Mouse (Mus musculus): ENCODE measurements around the gene Med27. TPM values are rescaled to one million over a fixed set of nuclear protein-coding genes. Genes with fewer than 3 reads are reported as not detected.

The Med27 gene
- polyA plus RNA-seq (2011; ENCODE audit: insufficient read length, low read depth, missing spikeins) = 21.9 and 26.6 TPM in 2 replicates

DNA sequence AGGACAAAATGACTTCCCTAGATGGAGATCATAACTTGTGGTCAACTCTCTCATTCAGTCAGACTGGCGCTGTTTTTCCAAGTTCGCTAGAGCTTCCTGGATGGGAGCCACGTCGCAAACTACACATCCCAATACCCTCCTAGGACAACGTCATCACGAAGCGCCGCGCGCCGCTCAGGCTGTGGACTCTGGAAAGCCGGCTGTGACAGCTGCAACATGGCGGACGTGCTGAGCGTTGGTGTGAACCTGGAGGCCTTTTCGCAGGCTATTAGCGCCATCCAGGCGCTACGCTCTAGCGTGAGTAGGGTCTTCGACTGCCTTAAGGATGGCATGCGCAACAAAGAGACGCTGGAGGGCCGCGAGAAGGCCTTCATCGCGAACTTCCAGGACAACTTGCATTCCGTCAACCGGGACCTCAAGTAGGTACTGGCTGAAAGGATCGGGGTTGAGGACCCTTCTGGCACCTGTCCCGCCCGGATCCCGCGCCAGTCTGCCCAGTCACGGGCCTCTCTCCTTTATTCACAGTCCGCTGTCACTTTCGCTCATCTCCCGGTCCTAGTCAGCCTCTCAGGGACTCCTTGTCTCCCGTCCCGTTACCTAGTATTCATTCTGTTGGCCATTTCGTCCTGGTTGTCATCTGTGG, at the start of gene Med27:
Med27 (plus strand) TSS at position 191 of the 643 bp plus-strand sequence.
- TF ChIP-seq CTCF (IDR thresholded peaks at IDR 0.05; ENCODE audit: borderline replicate concordance, insufficient read depth, low read length) = no peak
- TF ChIP-seq POLR2A (IDR thresholded peaks at IDR 0.05; ENCODE audit: low read depth, low read length) = peak; percentile 93
- peaks cover 4% of the 10 kb centered on the region; the same call in 1 of the 2 replicates for H3K4me1 ChIP-seq (ENCODE audit: control insufficient read depth, insufficient read depth, low read length)
- H3K4me3 ChIP-seq (ENCODE audit: insufficient read depth, low read length) = peak within 1 kb of the TSS; percentile 80
- H3K27ac ChIP-seq (ENCODE audit: insufficient read depth, low read length) = no peak within 1 kb of the TSS

DNA sequence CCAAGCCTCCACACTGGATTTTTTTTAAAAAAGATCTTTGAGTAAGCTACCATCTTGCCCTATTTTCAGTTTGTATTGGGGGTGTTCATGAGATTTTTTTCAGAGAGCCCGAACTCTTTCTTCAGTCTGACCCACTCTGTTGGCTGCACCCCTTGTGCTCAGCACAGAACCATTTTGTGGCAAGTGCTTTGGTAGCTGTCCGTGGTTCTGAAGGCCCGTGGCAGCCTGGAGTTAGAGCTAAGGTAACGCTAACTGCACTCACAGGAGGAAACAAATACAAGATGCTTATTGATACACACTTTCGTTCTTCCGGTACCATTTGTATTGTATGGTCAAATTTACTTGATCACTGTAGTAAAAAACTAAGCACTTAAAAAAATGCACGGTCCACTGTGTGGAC, 36.7 kb upstream of the Med27 start:
- no peak overlapping the region for H3K27ac ChIP-seq (ENCODE audit: insufficient read depth, low read length)
- TF ChIP-seq CTCF (IDR thresholded peaks at IDR 0.05; ENCODE audit: borderline replicate concordance, insufficient read depth, low read length) = no peak
- no peak for TF ChIP-seq POLR2A (IDR thresholded peaks at IDR 0.05; ENCODE audit: low read depth, low read length)
- H3K4me3 ChIP-seq (ENCODE audit: insufficient read depth, low read length) = no peak overlapping the region
- no peaks in the 10 kb centered on the region for H3K4me1 ChIP-seq (ENCODE audit: control insufficient read depth, insufficient read depth, low read length)

GRCm38 (mm10) chr2:29312058-29312457, 34.6 kb upstream of the Med27 start:
- TF ChIP-seq POLR2A (IDR thresholded peaks at IDR 0.05; ENCODE audit: low read depth, low read length) = no peak
- no peak for TF ChIP-seq CTCF (IDR thresholded peaks at IDR 0.05; ENCODE audit: borderline replicate concordance, insufficient read depth, low read length)
- Histone ChIP-seq H3K27ac (ENCODE audit: insufficient read depth, low read length) (no peak overlapping the region), H3K4me3 (ENCODE audit: insufficient read depth, low read length) (no peak overlapping the region), H3K4me1 (ENCODE audit: control insufficient read depth, insufficient read depth, low read length) (no peaks in the 10 kb centered on the region)

DNA sequence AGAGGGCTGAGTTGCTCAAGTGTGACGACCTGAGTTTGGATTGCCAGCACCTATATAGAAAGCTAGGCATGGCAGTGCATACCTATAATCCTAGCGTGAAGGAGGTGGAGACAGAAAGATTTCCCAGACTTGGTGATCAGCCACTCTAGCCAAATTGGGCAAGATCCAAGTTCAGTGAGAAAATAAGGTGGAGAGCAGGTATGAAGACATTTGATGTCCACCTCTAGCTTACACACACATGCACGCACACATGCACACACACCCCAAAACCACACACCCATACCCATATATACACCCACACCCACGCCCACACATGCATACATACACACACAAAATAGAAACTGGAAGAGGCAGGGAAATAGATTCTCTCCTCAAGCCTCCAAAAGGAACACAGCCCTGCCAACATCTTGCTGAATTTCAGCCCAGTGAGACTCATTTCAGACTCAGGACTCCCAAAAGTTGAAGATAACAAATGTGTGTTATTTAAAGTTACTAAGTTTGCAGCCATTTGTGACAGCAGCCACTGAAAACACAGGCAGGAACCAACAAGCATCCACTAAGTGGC, 28.6 kb upstream of the Med27 start:
- Histone ChIP-seq H3K27ac (ENCODE audit: insufficient read depth, low read length) (no peak overlapping the region), H3K4me3 (ENCODE audit: insufficient read depth, low read length) (no peak overlapping the region), H3K4me1 (ENCODE audit: control insufficient read depth, insufficient read depth, low read length) (no peaks in the 10 kb centered on the region)
- no peak for TF ChIP-seq CTCF (IDR thresholded peaks at IDR 0.05; ENCODE audit: borderline replicate concordance, insufficient read depth, low read length)
- no peak for TF ChIP-seq POLR2A (IDR thresholded peaks at IDR 0.05; ENCODE audit: low read depth, low read length)

- no peaks in the 10 kb centered on the region for H3K4me1 ChIP-seq (ENCODE audit: control insufficient read depth, insufficient read depth, low read length)
- no peak overlapping the region for H3K4me3 ChIP-seq (ENCODE audit: insufficient read depth, low read length)
- TF ChIP-seq CTCF (IDR thresholded peaks at IDR 0.05; ENCODE audit: borderline replicate concordance, insufficient read depth, low read length) (no peak), POLR2A (IDR thresholded peaks at IDR 0.05; ENCODE audit: low read depth, low read length) (no peak)
- H3K27ac ChIP-seq (ENCODE audit: insufficient read depth, low read length) = no peak overlapping the region
Measured at GRCm38 (mm10) chr2:29318596-29318995, 28.0 kb upstream of the Med27 start.

DNA sequence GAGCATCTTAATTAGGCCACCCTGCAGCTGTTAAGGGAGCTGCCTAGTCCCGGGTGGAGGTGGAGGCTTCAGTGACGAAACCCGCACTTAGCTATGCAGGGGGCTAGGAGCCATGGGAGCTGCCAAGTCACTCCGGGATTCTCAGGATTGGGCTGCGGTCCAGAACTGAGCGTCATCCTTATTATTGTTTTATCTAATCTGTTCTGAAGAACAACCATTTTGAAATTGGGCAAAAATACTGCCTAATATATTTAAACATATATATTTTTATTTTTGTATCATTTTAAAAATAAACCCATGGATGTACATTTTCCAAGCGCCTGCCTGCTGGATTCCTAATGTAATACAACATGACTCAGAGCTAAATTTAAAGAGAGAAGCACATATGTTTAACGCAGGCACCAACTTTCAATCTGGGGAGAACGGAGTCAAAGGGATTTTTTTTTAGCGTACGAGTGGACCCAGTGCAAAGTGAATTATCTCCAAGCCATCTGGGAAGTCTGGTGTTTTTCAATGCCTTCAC, 26.3 kb upstream of the Med27 start:
- peaks cover 6% of the 10 kb centered on the region; the same call in 1 of the 2 replicates for H3K4me1 ChIP-seq (ENCODE audit: control insufficient read depth, insufficient read depth, low read length)
- TF ChIP-seq POLR2A (IDR thresholded peaks at IDR 0.05; ENCODE audit: low read depth, low read length) = no peak
- no peak for TF ChIP-seq CTCF (IDR thresholded peaks at IDR 0.05; ENCODE audit: borderline replicate concordance, insufficient read depth, low read length)
- no peak overlapping the region for H3K27ac ChIP-seq (ENCODE audit: insufficient read depth, low read length)
- H3K4me3 ChIP-seq (ENCODE audit: insufficient read depth, low read length) = no peak overlapping the region

- peaks cover 6% of the 10 kb centered on the region; the same call in 1 of the 2 replicates for H3K4me1 ChIP-seq (ENCODE audit: control insufficient read depth, insufficient read depth, low read length)
- TF ChIP-seq POLR2A (IDR thresholded peaks at IDR 0.05; ENCODE audit: low read depth, low read length) (no peak), CTCF (IDR thresholded peaks at IDR 0.05; ENCODE audit: borderline replicate concordance, insufficient read depth, low read length) (no peak)
- H3K4me3 ChIP-seq (ENCODE audit: insufficient read depth, low read length) = no peak overlapping the region
Measured at GRCm38 (mm10) chr2:29320780-29321179, 25.8 kb upstream of the Med27 start.

GRCm38 (mm10) chr2:29324456-29324855, 22.2 kb upstream of the Med27 start:
- Histone ChIP-seq H3K4me3 (ENCODE audit: insufficient read depth, low read length) (no peak overlapping the region), H3K27ac (ENCODE audit: insufficient read depth, low read length) (no peak overlapping the region), H3K4me1 (ENCODE audit: control insufficient read depth, insufficient read depth, low read length) (peaks cover 6% of the 10 kb centered on the region; the same call in 1 of the 2 replicates)
- TF ChIP-seq POLR2A (IDR thresholded peaks at IDR 0.05; ENCODE audit: low read depth, low read length) = no peak
- no peak for TF ChIP-seq CTCF (IDR thresholded peaks at IDR 0.05; ENCODE audit: borderline replicate concordance, insufficient read depth, low read length)

More at GRCm38 (mm10) chr2:29320780-29321179, 25.8 kb upstream of the Med27 start:
- no peak overlapping the region for H3K27ac ChIP-seq (ENCODE audit: insufficient read depth, low read length)

DNA sequence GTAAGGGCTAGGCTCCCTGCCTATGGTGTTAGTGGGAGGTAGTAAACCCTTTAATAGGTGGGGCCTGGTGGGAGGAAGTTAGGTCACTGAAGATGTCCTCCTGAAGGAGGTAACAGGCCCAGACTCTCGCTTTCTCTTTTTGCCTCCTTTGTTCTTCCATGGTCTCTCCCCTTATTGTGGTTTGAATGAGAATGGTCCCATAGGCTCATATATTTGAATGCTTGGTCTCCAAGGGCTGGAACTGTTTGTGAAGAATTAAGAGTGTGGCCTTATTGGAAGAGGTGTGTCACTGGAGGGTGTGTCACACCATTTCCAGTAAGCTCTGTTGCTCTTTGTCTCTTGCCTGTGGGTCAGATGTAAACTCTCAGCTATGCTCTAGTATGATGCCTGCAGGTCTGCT, 16.1 kb upstream of the Med27 start:
- Histone ChIP-seq H3K4me3 (ENCODE audit: insufficient read depth, low read length) (no peak overlapping the region), H3K4me1 (ENCODE audit: control insufficient read depth, insufficient read depth, low read length) (no peaks in the 10 kb centered on the region), H3K27ac (ENCODE audit: insufficient read depth, low read length) (no peak overlapping the region)
- TF ChIP-seq POLR2A (IDR thresholded peaks at IDR 0.05; ENCODE audit: low read depth, low read length) (no peak), CTCF (IDR thresholded peaks at IDR 0.05; ENCODE audit: borderline replicate concordance, insufficient read depth, low read length) (no peak)

- H3K4me3 ChIP-seq (ENCODE audit: insufficient read depth, low read length) = no peak overlapping the region
- H3K4me1 ChIP-seq (ENCODE audit: control insufficient read depth, insufficient read depth, low read length) = no peaks in the 10 kb centered on the region
- TF ChIP-seq POLR2A (IDR thresholded peaks at IDR 0.05; ENCODE audit: low read depth, low read length) = no peak
- no peak for TF ChIP-seq CTCF (IDR thresholded peaks at IDR 0.05; ENCODE audit: borderline replicate concordance, insufficient read depth, low read length)
- H3K27ac ChIP-seq (ENCODE audit: insufficient read depth, low read length) = no peak overlapping the region
Measured at GRCm38 (mm10) chr2:29338396-29338795, 8.2 kb upstream of the Med27 start.

Data from embryonic fibroblast, embryonic 13.5 days (primary cell).